Mouse (Mus musculus) lung, postnatal 14 days (tissue): ENCODE measurements around the gene Atad1.
"Not testable (repeated sequence)": the region's sequence is repeated elsewhere in the genome, so short reads cannot be mapped to it uniquely, and the experiment has no call there.

Source experiments
- DNase-seq: peaks from one replicate; pipeline ENCODE4 v3.0.0; 2021

The Atad1 gene

GRCm38 (mm10) chr19:32739686-32740085 is at the start of gene Atad1:
TSS of gene Atad1 (minus strand) at chr19:32739786.
- no peak for DNase-seq

GRCm38 (mm10) chr19:32788016-32788415 is 48.4 kb upstream of the Atad1 start:
- not testable (repeated sequence) for DNase-seq

DNA sequence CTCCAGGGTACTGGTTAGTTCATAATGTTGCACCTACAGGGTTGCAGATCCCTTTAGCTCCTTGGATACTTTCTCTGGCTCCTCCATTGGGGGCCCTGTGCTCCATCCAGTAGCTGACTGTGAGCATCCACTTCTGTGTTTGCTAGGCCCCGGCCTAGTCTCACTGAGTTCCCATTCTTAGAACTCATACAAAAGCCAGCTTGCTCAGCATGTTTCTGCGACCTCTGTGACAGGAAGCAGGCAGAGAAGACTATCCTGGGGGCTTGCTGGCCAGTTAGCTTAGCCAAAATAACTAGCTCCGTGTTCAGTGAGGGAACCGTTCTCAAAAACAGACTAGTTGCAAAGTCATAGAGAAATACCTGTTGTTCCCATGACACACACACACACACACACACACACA is 47.8 kb upstream of the Atad1 start:
- not testable (repeated sequence) for DNase-seq

- no peak for DNase-seq
Measured at GRCm38 (mm10) chr19:32781305-32782071, 41.9 kb upstream of the Atad1 start.

GRCm38 (mm10) chr19:32779131-32779530 is 39.5 kb upstream of the Atad1 start:
- no peak for DNase-seq

- DNase-seq = no peak
Measured at GRCm38 (mm10) chr19:32778411-32778810, 38.8 kb upstream of the Atad1 start.

- DNase-seq = no peak
Measured at GRCm38 (mm10) chr19:32762493-32762892, 22.9 kb upstream of the Atad1 start.

GRCm38 (mm10) chr19:32761162-32761561 is 21.6 kb upstream of the Atad1 start:
- DNase-seq = no peak

DNA sequence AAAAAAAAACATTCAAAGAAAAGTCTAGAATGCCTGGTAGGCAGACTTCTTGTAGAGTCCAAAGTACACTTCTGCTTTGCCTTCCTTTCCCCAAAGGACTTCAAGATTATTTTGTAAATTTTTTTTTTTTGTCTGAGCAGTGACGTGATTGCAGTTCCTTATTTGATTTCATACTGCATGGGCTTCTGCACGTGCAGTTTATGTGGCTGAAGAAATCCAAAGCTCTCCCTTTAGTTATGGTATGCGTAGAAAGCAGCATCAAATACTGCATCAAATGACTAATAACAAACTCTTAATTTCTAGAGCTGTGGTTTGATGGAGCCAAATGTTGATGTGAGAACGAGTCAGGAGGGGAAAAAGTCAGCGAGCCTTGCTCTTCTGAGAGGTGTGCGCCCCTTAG is 20.9 kb upstream of the Atad1 start:
- DNase-seq = no peak

- DNase-seq = no peak
Measured at GRCm38 (mm10) chr19:32759357-32760024, 19.9 kb upstream of the Atad1 start.

DNA sequence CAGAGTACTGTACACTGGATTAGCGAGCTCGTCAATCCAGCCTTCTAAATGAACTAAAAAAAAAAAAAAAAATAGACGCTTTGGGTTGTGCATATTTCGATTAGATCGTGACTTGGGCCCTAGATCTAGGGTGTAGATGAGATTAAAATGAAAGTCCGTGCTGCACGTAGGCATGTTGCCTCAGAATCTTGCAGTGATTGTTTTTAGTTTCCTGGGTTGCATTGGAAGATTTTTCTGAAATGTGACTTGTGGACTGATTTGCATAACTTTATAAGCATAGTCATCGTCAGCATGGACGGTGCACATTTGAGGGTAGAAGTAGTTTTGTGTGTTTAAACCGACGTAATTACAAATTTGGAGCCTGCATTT is 19.2 kb upstream of the Atad1 start:
- no peak for DNase-seq

DNA sequence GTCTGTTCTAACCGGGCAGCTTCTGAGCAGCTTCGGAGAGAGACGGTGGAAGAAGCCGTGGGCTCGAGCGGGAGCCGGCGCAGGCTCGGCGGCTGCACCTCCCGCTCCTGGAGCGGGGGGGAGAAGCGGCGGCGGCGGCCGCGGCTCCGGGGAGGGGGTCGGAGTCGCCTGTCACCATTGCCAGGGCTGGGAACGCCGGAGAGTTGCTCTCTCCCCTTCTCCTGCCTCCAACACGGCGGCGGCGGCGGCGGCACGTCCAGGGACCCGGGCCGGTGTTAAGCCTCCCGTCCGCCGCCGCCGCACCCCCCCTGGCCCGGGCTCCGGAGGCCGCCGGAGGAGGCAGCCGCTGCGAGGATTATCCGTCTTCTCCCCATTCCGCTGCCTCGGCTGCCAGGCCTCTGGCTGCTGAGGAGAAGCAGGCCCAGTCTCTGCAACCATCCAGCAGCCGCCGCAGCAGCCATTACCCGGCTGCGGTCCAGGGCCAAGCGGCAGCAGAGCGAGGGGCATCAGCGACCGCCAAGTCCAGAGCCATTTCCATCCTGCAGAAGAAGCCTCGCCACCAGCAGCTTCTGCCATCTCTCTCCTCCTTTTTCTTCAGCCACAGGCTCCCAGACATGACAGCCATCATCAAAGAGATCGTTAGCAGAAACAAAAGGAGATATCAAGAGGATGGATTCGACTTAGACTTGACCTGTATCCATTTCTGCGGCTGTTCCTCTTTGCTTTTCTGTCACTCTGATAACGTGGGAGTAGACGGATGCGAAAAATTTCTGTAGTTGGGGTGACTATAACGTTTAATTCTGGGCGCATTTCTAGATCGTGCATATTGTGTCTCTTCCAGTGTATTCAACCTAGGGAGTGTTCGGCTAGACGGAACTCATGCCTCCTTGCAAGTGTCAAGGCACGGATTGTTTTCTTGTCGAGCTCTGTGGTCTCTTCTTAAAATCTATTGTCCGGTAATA is 18.5 kb upstream of the Atad1 start:
- peak; percentile 55 for DNase-seq

DNA sequence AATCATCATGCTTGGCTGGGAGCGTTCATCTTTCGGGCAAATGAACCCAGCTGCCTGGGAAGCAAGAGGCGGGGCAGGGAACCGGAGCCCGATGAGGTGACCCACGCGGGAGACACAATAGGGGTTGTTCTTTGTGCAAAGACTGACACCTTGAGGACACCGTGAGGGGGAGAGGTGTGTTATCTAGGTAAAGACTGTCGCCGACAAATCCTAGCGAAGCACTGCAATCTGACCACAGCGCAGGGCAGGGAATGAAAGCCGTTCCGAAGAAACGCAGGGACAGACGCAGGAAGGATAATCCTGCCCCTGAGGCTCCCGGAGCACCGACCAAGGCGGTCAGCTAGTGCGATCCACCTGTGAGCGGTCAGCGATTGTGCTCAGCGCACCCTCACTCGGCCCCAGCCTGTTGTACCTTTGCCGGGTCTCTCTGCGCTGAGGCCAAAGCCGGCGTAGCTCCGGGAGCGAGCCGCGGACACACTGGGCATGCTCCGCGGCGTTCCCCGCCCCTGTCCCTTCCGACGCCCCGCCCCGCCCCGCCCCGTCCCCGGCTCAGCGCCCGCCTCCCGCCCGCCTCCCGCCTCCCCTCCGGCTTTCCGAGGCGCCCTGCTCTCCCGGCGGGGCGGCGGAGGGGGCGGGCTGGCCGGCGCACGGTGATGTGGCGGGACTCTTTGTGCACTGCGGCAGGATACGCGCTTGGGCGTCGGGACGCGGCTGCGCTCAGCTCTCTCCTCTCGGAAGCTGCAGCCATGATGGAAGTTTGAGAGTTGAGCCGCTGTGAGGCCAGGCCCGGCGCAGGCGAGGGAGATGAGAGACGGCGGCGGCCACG is 17.5 kb upstream of the Atad1 start, which contains the start of gene Pten:
TSS of gene Pten (plus strand) at position 598 of the 826 bp plus-strand sequence.
- DNase-seq = peak; percentile 96

- DNase-seq = no peak
Measured at GRCm38 (mm10) chr19:32756636-32756899, 17.0 kb upstream of the Atad1 start.

DNA sequence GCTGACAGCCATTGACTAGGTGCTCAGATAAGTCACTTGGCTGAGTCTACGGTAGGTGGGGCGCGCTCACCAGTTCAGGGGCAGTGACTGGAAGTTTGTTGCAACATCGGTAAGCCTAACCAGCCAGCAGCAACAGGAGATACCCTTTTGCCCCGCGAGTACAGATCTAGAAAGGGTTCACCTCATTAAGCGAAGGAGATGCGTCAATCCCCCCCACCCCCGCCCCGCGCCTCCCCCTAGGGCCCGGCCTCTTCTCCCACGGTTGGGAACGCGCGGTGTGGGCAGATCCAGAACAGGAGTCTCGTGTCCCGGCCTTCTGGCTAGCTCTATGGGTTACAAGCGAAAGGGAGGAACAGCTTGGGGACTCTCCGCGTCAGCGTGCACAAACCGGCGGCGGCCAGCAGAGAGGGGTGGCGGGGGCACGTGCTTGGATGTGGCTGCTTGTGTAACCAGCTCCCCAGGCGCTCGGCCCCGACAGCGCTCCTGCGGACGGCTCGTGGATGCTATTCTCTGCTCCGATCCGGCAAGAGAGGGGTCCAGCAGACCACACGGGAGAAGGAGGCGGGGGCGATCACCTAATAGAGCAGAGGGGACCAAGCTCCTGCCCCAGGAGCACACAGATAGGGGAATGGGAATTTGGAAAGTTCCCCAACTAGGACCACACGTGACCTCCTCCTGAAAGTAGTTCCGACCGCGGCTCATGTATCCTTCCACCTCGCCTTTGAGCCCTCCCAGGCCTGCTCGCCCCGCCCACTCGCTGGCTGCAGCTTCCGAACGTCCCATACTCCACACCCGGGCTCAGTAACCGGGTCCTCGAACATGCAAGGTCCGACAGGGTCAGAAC is 16.4 kb upstream of the Atad1 start:
- peak; percentile 97 for DNase-seq

GRCm38 (mm10) chr19:32755104-32755791 is 15.7 kb upstream of the Atad1 start:
- no peak for DNase-seq

DNA sequence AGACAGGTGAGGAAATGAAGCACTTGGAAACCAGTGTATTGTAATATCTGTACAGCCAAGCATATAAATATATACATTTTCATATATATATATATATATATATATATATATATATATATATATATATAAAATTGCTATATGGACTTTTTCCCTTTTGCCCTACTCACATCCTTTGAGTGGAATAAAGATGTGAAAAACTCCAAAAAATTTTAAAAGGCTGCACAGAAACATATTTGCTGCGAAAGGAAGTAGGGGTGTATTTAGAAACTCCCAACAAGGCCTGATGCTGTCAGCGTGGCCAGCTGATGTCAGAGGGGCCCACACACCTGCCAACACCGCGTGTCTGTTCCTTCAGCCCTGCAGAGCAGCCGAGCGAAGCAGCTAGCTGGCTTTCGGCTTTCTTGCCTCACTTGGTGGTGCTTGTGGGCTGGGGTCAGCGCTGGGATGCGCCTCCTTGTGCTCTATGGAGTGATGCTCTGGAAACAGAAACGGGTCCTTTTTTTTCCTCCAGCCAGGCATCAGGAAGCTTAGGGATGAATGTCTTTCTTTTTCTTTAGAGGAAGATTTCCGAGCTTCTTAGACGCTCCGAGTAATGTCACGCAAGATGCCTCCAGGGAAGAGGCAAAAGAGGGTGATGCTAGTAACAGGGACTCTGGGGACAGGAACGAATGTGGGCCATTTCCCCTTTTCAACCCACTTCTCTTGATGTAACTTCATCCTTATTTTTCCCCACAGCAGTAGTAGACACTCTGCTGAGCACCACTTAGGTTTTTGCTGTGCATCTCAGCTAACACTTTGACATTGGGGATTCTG is 14.8 kb upstream of the Atad1 start:
- no peak for DNase-seq

- DNase-seq = no peak
Measured at GRCm38 (mm10) chr19:32753386-32753785, 13.8 kb upstream of the Atad1 start.

- no peak for DNase-seq
Measured at GRCm38 (mm10) chr19:32752357-32752756, 12.8 kb upstream of the Atad1 start.

- DNase-seq = peak; percentile 49
Measured at GRCm38 (mm10) chr19:32749425-32749824, 9.8 kb upstream of the Atad1 start.
